Mouse (Mus musculus): ENCODE data around the gene Phgr1.
A peak's percentile ranks its signal among the peaks of the same experiment; 100 is the strongest.

The Phgr1 gene

DNA sequence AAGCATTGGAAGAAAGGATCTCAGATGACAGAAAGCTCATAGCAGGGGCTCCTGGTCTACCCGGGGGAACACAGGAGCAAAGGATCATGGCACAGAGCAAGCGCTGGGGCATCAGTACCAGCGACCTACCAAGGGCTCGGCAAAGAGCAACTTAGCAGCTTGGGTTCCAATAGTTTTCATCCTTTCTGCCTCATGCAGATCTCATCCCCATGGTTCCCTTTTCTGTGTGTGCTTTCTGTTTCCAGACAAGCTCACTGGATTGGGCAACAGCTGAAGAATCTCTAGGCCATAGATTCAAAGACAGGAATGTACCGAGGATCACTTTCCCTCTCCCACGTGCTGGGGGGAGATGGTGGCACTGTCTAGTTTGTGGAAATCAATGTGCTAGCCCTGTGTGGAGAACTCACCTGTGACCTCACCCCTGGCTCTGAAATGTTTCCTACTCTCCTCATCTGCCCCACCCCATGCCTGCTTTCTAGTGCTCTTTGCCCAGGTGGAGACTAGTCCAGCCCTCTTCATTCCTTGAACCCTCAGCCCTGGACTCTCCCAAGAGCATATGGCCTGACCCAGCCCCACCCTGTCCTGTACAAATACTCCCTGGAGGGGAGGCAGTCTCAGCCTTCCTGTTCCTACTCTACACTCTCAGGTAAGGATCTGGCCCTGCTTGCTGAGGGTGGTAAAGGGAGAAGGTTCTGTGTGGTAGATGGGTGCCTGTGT lies at the start of gene Phgr1:
TSS of gene Phgr1 (plus strand) at position 612 of the 717 bp plus-strand sequence.
- DNase-seq (ENCODE audit: low read depth in 1 of 2, low spot score in 2 of 2) = no peak

DNA sequence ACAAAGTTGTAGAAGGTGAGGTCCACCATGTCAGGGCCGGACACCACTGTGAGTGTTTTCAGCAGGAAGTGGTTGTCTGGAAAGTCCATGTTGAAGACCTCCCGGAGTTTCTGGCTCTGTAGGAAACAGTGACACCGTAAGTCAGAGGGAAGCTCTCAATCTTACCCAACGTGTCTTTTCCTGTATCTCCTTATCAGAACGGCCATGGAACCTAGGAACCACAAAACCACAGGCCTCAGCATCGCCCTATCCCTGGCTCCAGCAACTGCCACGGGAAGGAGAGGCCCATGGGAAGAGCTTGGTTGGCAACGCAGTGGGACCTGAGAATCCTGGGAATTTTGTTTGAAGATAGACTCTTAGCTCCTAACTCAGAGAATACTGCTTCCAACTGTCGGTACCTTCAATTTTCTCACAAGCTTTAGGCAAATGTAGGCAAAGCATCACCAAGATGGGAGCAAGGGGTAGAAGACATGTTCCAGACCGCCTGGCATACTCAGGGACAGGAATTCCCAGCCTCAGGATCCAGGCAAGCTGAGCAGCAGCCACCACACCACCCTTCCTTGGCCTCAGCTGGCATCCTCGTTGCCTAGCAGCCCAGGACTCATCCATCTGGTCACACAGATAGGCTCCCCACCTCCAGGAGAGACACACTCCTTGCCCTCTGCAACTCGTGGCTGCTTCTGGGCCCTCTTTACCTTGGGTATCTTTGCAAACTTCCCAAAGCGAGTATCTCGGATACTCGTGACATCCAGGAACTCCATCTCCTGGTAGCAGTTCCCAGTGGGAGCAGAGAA lies 48.7 kb upstream of the Phgr1 start:
- DNase-seq (ENCODE audit: low read depth in 1 of 2, low spot score in 2 of 2) = no peak

DNA sequence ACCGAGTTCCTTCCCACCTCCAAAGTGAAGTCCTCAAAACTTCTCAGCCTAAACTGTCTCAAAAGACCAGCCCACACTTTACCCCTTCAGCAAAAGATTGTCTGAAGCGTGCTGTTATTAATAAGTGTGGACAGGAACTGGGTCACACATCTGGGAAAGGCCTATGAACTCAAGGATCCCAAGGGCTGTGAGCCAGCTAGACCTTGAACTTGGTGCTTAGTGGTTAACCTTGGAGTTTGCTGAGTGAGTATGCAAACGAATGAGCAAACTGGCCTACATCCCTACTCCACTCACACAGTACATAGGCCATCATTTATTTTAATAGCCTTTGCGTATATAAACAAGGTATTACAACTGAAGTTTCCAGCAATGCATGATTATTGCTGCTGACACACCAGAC lies 47.1 kb upstream of the Phgr1 start:
- DNase-seq (ENCODE audit: low read depth in 1 of 2, low spot score in 2 of 2) = no peak

DNA sequence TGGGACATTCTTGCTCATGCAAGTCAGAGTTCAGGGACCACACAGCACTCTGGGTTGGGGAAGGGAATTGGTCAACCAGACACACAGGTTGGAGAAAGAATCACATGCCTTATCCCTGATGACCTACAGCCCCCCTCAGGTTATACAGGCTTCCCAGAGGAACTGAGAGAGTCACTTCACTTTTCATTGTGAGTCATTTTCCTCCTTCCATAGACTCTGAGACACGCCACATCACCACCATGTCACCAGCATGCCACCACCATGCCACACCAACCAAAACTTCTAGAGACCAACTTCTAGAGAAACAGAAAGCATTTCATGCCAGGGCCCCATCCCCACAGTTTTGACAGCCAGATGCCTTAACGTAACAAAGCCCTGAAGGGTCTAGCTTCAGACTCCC lies 45.7 kb upstream of the Phgr1 start:
- DNase-seq (ENCODE audit: low read depth in 1 of 2, low spot score in 2 of 2) = no peak

DNA sequence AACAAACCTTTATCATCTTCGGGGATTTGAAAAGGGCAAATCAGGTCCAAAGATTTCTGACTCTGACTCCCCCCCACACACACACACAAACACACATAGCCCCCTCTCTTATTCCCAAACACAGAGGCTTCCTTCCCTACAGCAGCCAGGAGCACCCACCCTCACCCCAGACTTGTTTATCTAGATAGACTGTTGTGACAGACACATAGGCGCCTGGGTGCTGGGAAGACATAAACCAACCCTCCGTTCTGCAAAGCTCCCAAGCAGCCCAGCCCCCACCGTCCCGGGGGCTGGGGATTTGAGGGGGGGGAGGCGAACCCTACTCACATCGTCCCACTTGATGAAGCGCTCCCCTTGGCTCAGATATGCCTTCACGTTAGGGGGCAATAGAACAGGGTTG lies 44.7 kb upstream of the Phgr1 start:
- no peak for DNase-seq (ENCODE audit: low read depth in 1 of 2, low spot score in 2 of 2)

DNA sequence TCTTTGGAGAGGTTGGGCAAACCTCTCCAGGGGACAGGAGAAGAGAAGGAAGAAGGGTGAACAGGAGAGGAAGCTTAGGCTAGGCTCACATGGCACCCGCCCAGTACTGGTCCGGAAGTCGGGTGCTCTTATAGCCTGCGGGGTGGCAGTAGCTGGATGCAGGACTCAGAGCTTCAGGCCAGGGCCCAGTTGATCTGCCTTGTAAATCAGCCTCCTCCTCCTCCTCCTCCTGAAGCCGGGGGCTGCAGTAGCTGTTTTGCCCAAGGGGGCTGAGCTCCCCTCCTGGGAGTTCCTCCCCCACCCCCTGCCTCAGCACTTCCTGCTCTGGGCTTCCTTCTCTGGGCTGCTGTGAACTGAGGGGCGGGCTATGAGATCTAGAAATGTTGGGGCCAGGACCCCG lies 44.2 kb upstream of the Phgr1 start, which contains the start of gene Plcb2:
TSS of gene Plcb2 (minus strand) at position 102 of the 400 bp plus-strand sequence.
- no peak for DNase-seq (ENCODE audit: low read depth in 1 of 2, low spot score in 2 of 2)

DNA sequence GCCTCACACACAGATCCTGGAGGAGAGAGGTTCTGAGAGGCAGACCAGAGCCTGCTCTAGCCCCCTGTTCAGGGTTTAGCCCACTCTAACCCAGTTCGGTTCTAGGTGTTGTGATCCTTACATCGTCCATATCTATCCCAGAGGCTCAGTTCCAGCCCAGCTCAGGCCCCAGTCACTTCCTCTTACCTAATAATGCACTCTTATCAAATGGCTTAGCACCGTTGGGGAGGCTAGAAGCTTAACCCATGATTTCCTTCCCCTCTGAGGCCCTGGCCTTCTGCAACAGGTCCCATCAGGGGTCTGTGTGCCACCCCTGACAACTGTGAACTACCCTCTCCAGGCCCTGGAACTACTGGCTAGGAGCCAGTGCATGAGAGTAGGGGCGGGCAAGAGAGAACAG lies 43.4 kb upstream of the Phgr1 start:
- DNase-seq (ENCODE audit: low read depth in 1 of 2, low spot score in 2 of 2) = no peak

DNA sequence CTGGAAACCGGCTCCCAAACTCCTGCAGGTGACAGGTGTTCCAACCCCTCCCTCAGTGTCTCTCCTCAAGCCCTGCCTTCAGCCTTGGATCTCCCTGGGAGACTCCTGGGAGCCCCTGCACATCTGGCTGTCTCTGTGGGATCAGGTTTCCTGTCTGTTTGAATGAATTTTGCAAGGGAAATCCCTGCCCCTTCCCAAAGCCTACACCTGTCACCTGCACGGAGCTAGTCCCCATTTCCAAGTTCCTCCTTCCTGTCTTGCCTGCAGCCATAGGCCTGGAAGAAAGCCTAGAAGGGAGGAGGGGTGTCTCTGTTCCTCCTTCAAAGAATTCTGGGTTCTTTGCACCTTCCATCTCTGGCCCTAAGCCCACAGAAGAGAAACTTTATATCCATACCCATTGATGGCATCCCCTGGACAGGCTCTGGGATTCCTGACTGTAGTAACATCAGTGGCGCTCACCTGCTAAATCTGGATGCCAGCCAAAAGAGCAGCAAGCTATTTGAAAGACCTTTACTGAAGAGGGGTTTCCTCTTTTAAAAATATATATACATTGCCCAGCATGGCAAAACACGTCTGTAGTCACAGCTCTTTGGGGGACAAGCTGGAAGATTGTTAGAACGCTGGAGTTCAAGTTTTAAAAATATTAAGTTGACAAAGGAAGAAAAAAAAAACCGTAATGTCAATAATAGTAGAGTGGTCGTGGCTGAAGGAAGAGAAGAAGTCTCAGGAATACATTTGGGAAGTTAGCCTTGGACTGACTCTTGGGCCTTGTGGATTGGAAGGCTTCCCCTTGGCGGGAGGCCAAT lies 42.5 kb upstream of the Phgr1 start:
- no peak for DNase-seq (ENCODE audit: low read depth in 1 of 2, low spot score in 2 of 2)

DNA sequence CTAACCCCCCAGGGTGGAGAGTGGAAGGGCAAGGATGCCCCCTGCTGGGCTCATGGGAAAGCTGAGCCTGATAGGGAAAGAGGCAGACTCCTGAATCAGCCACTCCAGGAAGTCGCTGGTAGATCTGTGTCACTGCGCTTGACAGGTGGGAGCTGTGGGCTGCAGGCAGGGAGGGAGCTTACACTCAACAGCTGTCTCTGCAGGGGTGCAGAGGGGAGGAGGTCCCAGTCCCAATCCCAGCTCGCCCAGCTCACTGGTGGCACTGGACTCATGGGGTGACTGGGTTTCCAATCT lies 42.0 kb upstream of the Phgr1 start:
- no peak for DNase-seq (ENCODE audit: low read depth in 1 of 2, low spot score in 2 of 2)

DNA sequence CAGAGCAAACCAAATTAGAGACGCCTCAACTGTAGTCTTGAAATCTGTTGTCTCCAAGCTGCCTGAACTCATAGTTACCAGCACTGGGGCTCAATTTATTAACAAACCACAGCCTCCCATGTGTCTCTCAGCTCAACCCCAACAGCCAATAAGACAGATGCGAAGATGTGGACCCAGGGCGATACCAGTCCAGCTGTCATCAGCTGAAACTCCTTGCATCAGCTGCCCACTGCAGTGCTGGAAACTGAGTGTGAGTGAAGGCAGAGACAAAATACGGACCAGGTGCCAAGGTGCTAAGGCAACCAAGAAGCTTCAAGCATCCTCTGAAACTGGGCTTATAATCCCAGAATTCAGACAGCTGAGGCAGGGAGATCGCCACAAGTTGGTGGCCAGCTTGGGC lies 40.6 kb upstream of the Phgr1 start:
- DNase-seq (ENCODE audit: low read depth in 1 of 2, low spot score in 2 of 2) = no peak

DNA sequence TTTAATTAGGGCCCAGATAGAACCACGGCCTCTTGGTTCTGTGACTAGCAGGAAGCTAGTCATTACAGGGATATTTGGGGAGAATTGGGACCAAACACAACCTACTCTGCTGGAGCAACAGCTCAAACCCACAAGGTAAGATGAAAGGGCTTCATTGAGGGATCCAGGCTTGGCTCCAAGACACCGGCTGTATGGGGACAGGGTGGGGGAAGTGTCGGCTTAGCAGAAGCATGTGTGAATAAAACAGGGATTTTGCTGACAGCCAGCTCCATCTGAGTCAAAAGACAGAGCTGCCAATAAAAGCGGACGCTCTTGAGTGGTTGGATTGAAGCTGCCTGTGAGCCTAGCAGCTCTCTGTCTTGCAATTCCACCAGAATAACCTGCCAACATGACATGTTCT lies 39.2 kb upstream of the Phgr1 start:
- no peak for DNase-seq (ENCODE audit: low read depth in 1 of 2, low spot score in 2 of 2)

DNA sequence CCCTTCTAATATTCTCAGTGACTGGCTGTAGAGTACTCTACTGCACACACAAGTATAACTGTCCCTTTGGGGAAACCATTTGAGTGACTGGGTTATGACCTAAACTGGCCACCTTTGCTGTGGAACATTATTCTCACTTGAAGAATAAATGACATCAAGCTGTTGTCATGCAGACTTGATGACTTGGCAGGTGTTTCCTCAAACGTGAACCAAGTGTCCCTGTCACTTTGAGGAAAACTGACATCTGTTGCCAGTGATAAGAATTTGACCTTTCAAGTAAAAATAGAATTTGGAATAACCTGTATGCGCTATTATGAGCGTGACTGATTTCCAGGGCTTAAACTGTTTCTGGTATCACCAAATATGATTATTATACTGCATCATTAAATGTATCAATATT lies 32.2 kb upstream of the Phgr1 start:
- no peak for DNase-seq (ENCODE audit: low read depth in 1 of 2, low spot score in 2 of 2)

DNA sequence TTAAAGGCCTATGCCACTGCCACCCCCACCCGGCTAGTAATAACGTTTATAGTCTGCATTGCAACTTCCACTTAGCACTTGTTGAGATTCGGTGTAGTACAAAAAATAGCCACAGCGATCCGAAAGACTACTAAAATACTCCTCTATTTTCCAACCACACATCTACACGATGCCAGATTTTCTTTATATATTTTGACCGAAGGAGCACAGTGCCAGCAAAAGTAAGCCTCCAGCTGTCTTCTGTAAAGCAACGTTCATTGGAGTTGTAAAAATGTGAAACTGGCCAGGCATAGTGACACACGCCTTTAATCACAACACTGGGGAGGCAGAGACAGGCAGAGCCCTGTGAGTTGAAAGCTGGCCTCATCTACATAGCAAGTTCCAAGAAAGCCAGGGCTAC lies 31.4 kb upstream of the Phgr1 start:
- DNase-seq (ENCODE audit: low read depth in 1 of 2, low spot score in 2 of 2) = no peak

DNA sequence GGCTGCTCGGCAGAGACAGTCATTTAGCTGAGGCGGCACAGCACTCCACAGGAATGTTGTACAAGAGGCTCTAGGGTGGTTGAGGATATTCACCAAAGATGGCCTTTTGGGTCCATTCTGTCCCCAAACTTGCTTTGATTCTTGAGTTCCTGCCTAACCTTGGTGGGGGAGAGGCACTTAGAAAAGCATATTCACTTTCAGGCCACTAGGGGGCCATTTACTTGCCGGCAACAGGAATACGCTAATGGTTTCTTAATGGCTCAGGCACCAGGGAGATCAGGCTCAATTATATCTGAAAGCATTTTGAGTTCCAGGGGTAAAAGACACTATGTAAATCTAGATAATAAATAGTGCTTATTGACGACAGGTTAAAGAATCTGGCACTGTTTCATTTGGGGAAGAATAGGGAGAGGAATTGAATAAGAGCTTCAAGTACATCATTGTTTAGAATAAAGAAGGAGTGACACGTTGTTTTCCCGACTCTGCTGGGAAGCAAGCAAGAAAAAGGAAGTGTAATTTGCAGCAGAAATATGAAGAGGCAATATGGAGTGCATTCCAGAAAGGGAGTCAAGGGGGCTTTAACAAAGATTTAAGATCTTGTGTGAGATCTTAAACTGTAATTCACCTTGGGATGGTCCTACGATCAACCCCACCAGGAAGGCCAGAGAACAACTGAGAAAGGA lies 29.2 kb upstream of the Phgr1 start:
- DNase-seq (ENCODE audit: low read depth in 1 of 2, low spot score in 2 of 2) = no peak

DNA sequence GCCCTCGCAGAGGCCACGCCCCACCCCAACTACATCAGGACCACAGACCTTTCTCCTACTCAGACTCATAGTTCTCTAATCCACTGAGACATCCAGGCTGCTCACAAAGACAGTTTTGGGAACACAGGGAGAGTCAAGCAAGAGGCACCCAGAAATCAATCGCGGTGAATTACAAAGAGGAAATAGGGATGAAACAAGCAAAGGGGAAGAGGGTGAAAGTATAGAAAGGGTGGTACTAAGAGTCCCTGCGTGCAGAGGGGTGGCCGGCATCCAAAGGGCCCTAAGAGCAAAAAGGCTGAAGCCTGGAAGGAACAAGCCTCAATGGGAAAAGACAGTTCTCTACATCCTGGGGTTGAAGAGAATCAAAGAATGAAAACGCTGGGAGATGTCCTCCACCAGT lies 27.9 kb upstream of the Phgr1 start:
- DNase-seq (ENCODE audit: low read depth in 1 of 2, low spot score in 2 of 2) = no peak

DNA sequence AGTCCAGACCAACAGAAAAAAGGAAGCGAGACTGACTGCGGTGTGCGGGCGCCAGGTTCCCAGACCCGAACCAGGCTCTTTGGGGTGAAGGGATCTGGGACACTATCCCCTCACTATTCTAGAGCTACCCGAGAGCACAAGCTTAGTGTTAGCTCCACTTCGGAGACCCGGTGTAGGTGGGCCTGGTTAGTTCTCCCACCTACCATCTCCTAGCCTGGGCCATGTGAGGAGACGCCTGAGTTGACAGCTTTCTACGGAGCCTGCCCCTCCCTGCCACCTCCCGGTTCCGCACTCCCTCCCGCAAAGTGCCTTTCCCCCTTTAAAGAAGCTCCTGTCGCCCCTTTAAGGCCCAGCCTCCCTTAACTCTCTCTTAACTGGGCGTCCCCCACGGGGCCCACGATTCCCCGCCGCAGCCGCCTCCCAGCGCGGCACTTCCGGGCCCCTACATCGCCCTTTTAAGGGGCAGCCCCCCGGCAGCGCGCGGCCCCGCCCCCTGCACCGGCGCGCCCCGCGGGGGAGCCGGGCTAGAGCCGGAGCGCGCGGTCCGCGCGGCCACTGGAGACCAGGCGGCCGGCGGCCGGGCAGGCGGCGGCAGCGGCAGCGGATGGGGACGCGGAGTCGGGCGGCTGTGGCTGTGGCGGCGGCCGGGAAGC lies 27.2 kb upstream of the Phgr1 start, which contains the start of gene Inafm2:
TSS of gene Inafm2 (plus strand) at position 527 of the 653 bp plus-strand sequence.
- peak in 1 of 2 experiments; percentile 57 for DNase-seq (ENCODE audit: low read depth in 1 of 2, low spot score in 2 of 2)

DNA sequence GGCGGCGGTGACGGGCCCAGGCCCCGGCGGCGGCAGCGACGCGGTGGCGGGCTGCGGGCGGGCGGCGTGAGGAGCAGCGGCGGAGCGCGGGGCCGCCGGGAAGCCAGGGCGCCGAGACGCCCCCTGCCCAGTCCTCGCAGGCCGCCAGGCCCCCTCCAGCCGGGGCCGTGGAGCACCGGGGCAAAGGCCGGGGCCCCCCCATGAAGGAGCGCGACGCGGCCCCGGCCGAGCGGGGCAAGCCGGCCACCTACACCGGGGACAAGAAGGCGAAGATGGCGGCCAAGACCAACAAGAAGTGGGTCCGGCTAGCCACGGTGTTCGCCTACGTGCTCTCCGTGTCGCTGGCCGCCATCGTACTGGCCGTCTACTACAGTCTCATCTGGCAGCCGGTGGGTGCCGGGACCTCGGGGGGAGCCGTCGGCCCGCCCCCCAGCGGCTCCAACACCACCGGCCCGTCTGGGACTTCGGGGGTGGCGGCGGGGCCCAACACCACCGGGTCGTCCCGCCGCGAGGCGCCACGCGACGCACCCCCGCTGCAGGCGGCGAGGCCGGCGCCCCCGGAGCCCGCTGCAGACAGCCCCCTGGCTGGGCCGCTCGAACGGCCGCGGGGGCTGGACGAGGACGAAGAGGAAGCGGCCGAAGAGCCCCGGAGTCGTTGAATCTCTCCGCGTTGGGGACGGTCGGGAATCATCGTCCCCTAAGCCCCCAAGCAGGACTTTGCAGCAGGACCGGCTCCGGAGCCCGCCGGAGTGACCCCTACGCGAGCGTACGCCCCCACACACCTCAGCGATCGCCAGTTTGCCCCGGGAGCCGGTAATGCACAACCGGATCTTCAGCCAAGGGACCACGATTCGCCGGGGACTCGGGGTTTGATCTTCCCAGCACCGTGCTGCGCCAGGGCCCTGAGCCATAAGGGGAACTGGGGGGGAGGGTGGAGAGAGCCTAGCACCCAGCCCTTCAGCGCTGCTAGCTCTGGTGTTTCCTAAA lies 26.4 kb upstream of the Phgr1 start:
- no peak for DNase-seq (ENCODE audit: low read depth in 1 of 2, low spot score in 2 of 2)

DNA sequence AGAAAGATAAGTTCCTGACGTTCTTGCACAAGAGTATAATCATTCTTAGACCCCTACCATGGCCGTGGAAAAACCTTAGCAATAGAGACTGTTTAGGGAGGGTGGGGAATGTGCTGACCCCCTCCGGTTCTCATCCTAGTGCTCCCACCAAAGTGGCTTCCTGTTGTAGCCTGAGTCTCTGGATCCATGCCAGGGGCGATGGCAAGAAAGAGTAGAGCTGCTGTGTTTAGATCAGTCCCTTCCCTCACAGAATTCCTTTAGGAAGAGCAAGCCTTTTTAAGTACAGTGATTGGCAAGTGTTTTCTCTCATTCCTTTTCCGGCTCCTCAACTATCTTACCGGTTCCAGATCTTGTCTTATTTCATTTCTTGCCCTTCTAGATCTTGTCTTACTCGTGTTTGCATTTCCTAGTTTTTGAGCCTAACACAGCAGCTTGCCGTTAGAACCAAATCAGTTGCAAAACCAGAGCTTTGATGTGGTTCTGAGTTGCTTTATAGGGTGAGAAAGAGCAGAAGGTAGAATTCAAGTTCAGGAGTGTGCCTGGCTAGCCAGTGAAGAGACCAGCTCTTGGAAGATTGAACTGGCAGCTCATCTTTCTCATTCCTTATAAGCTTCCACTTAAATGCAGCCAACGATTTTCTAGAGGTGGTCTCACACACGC lies 25.1 kb upstream of the Phgr1 start:
- DNase-seq (ENCODE audit: low read depth in 1 of 2, low spot score in 2 of 2) = no peak

DNA sequence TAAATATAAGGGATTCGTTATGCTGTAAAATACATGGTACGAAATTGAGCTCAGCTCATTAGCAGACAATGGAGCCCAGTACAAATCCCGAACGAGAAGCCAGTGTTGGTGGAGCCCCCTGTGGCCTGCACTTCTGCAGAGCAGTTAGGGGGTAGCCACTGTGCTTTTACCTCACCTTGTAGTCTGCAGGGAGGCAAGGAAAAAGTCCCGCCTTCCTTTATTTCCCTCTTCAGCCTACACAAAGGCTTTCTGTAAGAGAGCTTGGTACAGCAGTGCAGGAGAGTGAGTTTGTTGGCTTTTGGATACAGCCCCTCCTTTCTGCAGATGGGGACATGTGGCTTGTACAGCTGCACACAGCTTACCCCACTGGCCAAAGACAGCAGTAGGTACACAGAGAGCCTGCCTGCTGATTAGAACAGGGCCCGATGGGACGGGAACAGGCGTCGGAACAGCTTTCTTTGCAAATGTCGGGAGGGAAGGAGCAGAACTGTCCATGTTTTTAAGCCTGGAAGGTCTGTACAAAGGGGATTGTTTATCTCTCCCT lies 23.2 kb upstream of the Phgr1 start:
- no peak for DNase-seq (ENCODE audit: low read depth in 1 of 2, low spot score in 2 of 2)

All from monocyte, adult 2 months (primary cell).